Mouse (Mus musculus): Measurements from ENCODE around the gene Armh1.

Armh1 gene

DNA sequence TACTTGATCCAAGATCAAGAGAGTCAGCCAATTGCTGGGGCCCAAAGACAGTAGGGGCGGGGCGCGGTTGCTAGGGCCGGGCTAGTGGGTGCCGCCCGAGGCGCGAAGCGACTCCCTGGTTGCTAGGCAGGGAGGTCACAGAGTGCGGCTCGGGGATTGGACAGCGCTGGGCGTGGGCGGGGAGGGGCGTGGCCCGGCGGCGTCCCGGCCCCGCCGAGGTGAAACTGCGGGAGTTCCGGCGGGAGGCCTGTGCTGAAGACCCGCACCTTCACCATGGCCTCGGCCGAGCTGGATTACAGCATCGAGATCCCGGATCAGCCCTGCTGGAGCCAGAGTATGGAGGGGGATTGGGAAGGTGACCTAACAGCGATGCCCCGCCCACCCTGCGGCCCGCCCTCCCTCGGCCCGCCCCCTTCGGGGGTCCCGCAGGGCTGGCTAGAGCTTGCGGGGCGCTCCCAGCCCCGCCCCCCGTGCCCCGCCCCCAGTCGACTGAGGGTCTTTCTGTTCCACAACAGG, at the start of gene Armh1, which contains the start of gene Tmem53:
Gene Armh1 (minus strand): TSS at position 325 of the 516 bp plus-strand sequence.
Gene Tmem53 (plus strand): TSS at position 151 of the 516 bp plus-strand sequence.
- DNase-seq (ENCODE audit: low spot score): peak; percentile 98

DNA sequence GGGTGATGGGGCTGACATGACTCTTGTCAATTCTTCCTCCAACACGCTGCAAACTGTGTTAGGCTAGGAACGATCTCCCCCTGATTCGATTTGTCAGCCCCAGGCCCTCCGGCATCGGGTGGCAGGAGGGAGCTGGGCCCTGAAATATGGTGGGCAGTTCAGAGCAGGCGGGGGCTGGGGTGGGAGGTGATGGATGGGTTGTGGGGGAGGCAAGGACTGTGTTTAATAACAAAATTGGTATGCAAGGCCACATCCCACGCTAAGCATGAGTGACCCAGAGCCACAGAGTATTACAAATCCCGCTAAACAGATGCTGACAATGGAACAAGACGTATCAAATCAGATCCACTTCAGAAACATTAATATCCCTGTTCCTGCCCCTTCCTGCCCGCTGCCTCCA, 48.0 kb upstream of the Armh1 start:
- DNase-seq (ENCODE audit: low spot score): no peak

DNA sequence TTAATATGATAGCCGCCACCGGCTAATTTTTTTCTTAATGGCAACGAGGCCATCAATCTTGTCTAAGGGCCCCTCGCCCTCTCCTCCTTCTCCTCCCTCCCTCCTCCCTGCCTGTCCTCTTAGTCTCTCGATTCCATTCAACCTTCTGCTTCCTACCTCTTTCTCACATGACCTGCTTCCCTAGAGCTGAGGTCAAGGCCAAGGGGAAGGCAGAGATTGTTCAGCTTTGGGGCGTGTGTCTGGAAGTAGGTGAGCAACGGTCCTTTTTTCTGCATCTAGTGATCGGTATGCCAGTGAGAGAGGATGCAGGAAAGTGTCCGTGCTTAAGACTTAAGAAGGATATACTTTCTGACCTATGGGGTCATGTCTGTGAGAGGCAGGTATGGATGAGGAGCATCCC, 45.9 kb upstream of the Armh1 start:
- DNase-seq (ENCODE audit: low spot score): no peak

GRCm38 (mm10) chr4:117296849-117297593, 45.1 kb upstream of the Armh1 start:
- DNase-seq (ENCODE audit: low spot score): no peak

DNA sequence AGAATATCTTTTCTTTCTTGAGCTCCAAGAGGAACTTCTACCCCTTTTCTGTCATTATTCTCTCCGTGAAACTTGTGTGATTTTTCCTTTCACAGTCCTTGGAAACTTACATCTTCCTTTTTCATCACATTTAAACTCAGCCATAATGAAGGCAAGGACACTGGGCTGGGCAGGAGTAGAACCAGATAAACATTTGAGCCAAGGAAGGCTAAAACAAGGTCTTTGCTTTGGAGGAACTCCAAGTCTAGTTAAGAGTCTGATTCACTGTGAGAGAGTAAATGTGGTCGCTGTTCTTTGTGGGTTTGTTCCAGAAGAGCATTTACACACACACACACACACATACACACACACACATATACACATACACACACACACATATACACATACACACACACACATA, 39.8 kb upstream of the Armh1 start:
- no peak for DNase-seq (ENCODE audit: low spot score)

- DNase-seq (ENCODE audit: low spot score): peak; percentile 86
These were observed 37.2 kb upstream of the Armh1 start for GRCm38 (mm10) chr4:117288927-117289801.

DNA sequence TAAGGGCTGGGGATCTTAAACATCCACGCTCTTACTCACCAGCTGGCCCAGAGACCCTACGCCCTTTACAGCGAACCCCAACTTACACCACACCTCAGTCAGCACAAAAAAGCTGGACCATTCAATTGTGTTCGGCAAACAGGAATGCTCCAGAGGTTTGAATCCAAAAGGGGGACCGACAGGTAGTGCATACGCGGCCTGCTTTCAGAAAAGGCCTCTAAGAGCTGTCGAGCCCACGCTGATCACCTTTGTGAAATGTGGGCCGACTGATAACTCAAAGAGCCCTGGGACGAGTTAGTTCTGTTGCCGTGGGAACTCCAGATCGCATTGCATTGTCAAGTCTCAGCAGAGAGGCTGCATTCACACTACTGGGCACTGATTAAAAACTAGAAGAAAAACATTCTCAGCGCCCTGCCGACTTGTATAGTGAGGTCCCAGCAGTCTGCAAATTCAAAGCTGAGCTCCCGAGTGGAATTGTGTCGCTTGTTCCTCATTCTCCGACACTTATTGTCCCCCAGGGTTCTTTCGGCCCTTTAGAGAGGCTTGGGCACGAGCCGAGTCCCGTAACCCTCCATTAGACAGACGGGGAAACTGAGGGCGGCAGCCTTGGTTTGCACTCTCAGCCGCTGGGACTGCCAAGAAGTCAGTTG, 36.5 kb upstream of the Armh1 start:
- DNase-seq (ENCODE audit: low spot score): peak; percentile 44

DNA sequence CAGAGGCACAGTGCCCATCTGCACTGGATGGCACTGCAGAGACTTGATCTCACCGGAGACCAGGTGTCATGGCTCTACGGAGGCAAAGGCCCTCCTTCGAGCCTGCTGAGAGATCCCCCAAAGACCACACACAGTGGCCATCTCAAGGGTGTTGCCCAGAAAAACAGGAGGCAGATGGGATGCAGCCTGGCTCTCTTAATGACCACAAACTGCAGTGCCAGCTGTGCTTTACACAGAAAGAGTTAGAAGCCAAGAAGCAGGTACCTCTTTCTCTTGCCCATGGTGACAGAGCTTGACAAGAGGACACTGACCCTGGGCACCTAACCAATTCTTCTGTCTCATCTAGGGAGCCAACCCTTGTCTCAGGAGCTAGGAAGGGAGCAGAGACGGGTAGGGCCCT, 32.4 kb upstream of the Armh1 start:
- DNase-seq (ENCODE audit: low spot score): no peak

GRCm38 (mm10) chr4:117283271-117284191, 31.6 kb upstream of the Armh1 start:
- peak; percentile 77 for DNase-seq (ENCODE audit: low spot score)

DNA sequence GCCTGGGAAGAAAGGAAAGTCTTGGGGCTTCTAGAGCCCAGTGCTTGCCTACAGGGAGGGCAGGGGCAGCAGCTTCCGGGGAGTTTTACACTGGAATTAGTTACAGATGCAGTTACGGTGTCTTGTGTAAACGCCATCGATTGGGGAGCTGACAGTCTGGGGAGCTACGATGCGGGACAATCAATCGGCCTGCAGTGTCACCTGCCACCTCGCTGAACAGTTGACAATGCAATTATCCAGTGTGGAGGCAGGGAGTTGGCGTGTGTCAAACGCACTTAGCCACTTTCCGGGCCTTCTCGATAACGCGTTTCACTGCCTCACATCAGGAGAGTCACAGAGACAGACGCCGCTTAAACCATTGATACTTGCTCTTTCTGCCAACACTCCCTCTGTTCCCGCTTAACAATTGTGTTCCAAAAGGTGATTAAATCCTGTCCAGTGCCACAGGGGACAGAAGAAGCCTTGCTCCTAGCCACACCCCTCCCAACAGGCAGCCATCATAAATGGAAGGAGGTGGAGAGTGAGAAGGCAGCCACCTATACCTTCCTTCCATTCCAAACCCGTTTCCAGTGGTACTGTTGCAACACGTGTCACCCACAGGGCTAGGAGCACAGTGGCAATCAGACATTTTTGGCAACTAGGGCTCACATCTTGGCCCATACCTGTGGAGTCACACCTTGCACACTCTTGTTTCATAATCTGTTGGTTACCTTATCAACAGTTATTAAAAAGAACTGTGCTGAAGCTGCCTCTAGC, 29.3 kb upstream of the Armh1 start:
- no peak for DNase-seq (ENCODE audit: low spot score)

GRCm38 (mm10) chr4:117280397-117280930, 28.5 kb upstream of the Armh1 start:
- DNase-seq (ENCODE audit: low spot score): no peak

GRCm38 (mm10) chr4:117279253-117279642, 27.3 kb upstream of the Armh1 start:
- no peak for DNase-seq (ENCODE audit: low spot score)

GRCm38 (mm10) chr4:117278381-117279252, 26.7 kb upstream of the Armh1 start:
- no peak for DNase-seq (ENCODE audit: low spot score)

- no peak for DNase-seq (ENCODE audit: low spot score)
These were observed 25.8 kb upstream of the Armh1 start for GRCm38 (mm10) chr4:117277687-117278086.

DNA sequence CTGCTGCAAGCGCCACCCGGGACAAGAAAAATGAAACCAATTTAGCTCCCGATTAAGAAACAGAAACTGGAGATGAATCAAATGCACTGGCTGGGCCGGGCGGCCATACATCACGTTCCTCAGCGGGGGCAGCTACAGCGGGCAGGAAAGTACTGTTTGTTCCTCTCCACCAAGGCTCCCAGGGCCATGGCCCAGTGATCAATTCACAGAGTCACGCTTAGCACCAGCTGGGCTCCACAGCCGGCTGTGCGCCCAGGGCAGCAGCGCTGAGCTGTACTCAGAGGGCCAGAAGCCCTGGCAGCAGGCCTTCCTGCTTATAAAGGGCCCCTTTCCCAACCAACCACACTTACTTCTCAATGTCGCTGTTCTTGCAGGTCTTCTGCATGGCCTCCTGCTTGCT, 25.1 kb upstream of the Armh1 start:
- no peak for DNase-seq (ENCODE audit: low spot score)

GRCm38 (mm10) chr4:117276281-117276711, 24.4 kb upstream of the Armh1 start:
- peak; percentile 42 for DNase-seq (ENCODE audit: low spot score)

GRCm38 (mm10) chr4:117274720-117275119, 22.8 kb upstream of the Armh1 start:
- no peak for DNase-seq (ENCODE audit: low spot score)

DNA sequence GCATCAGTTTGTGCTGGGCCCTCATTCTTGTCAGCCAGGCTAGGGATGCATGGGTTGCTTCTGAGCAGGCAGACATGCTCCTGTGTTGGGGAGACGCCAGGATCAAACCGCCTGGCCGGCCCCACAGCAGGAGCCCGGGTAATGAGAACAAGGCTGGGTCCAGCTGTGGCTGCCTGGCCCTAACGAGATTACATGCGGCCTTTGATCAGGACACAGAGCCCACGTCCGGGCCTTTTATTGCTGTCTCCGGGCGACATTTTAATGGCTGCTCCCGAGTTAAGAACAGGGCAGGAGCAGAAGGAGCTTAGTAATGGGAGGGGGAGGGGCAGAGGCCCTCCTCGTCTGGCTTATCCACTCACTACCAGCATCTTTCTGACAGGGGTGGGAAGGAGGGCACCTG, 20.5 kb upstream of the Armh1 start:
- DNase-seq (ENCODE audit: low spot score): peak; percentile 56

DNA sequence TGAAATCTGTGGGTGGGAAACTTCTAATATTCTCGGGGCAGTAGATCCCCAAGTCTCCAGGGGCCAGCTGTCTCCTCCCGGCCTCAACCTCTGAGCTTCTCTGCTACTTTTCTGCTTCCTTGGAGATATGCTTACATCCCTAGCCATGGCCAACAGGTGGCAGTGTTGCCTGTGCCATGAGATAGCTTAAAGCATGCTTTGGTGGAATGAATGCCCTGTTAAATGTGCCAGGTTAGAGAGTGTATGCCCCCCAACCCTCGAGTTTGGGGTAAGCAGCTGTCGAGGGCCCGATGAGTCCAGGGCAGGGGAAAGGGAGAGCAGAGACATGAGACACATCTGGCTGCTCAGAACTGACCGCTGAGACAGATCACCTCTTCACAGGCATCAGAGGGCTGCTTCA, 18.4 kb upstream of the Armh1 start:
- DNase-seq (ENCODE audit: low spot score): peak; percentile 95
